Mouse (Mus musculus) adrenal gland, postnatal 25 days (tissue): ENCODE results near the gene Parp1. TPM values are rescaled to one million over a fixed set of nuclear protein-coding genes. Genes with fewer than 3 reads are reported as not detected.

Experiments
- DNase-seq: peaks from one replicate; pipeline ENCODE4 v3.0.0; 2021; ENCODE audit warnings: mixed read lengths
- microRNA-seq, 2 experiments: library from miRNA; unstranded; fragments of <30 nt; microRNA quantifications; one replicate each; pipeline ENCODE4 v1.2.0; 2021
- total RNA-seq: library from RNA; stranded (reverse); gene quantifications from 2 replicates; pipeline ENCODE4 v1.2.3, GENCODE M21; 2021

The Parp1 gene
- total RNA-seq, 1 experiment from 2014 or later: 114 TPM

GRCm38 (mm10) chr1:180639416-180640401 lies 71.0 kb downstream of the Parp1 start:
- no peak for DNase-seq

- peak; percentile 49 for DNase-seq
Measured at GRCm38 (mm10) chr1:180640605-180641125, 71.9 kb downstream of the Parp1 start.

GRCm38 (mm10) chr1:180641137-180641517 lies 72.4 kb downstream of the Parp1 start, which contains the start of gene Lin9:
Gene Lin9 (plus strand): TSS chr1:180641150.
- peak; percentile 93 for DNase-seq

- DNase-seq: no peak
Measured at GRCm38 (mm10) chr1:180641518-180642227, 72.9 kb downstream of the Parp1 start.

- no peak for DNase-seq
Measured at GRCm38 (mm10) chr1:180642228-180642564, 73.5 kb downstream of the Parp1 start.

Small RNA genes within 50 kb of the gene (microRNA-seq; reads per million reads assigned to microRNA genes)
- gene Mir6904: 0 reads per million in 2 experiments

Other genes starting within 250 kb of the Parp1 start
- gene Itpkb, start 238.4 kb upstream of the Parp1 start, total RNA-seq: 57.7 and 71.2 TPM in 2 replicates
- 0.12 and 0.57 TPM in 2 replicates for gene Stum, start 85.4 kb upstream of the Parp1 start, total RNA-seq
- gene Lin9, start 72.2 kb downstream of the Parp1 start, total RNA-seq: 7.5 and 9.3 TPM in 2 replicates
- not detected in 2 replicates for gene Mixl1, start 128.1 kb downstream of the Parp1 start, total RNA-seq
- gene Acbd3, start 157.1 kb downstream of the Parp1 start, total RNA-seq: 45.5 and 48.8 TPM in 2 replicates
- 739 and 836 TPM in 2 replicates for gene H3f3a, start 245.0 kb downstream of the Parp1 start, total RNA-seq